Mouse (Mus musculus) right cerebral cortex, postnatal 10 days (tissue): ENCODE measurements around the gene 3110082I17Rik.
A peak's percentile ranks its signal among the peaks of the same experiment; 100 is the strongest.

Experiments
- DNase-seq, 2 experiments: peaks; one replicate each; pipeline ENCODE4 v3.0.0; 2021; ENCODE audit warnings: low spot score in 2 of 2

The 3110082I17Rik gene

GRCm38 (mm10) chr5:139423026-139423865 is 37.1 kb downstream of the 3110082I17Rik start, which contains the start of gene Gper1:
Gper1 (plus strand) TSS chr5:139423151.
- DNase-seq, result peak; percentile 81 to 82

- DNase-seq, result peak in 1 of 2 experiments; percentile 60
Measured at GRCm38 (mm10) chr5:139418633-139419032, 41.7 kb downstream of the 3110082I17Rik start.

- DNase-seq, result no peak
Measured at GRCm38 (mm10) chr5:139418110-139418509, 42.2 kb downstream of the 3110082I17Rik start.

GRCm38 (mm10) chr5:139417480-139417879 is 42.8 kb downstream of the 3110082I17Rik start:
- DNase-seq, result no peak

GRCm38 (mm10) chr5:139416942-139417341 is 43.4 kb downstream of the 3110082I17Rik start:
- peak in 1 of 2 experiments; percentile 45 for DNase-seq

- DNase-seq, result no peak
Measured at GRCm38 (mm10) chr5:139415001-139415400, 45.3 kb downstream of the 3110082I17Rik start.

GRCm38 (mm10) chr5:139413545-139413944 is 46.8 kb downstream of the 3110082I17Rik start:
- DNase-seq, result no peak

GRCm38 (mm10) chr5:139411665-139412314 is 48.5 kb downstream of the 3110082I17Rik start:
- no peak for DNase-seq

GRCm38 (mm10) chr5:139411117-139411516 is 49.2 kb downstream of the 3110082I17Rik start:
- DNase-seq, result no peak

GRCm38 (mm10) chr5:139410056-139410455 is 50.3 kb downstream of the 3110082I17Rik start:
- no peak for DNase-seq

GRCm38 (mm10) chr5:139409412-139409811 is 50.9 kb downstream of the 3110082I17Rik start:
- DNase-seq, result peak in 1 of 2 experiments; percentile 43

- peak; percentile 63 to 74 for DNase-seq
Measured at GRCm38 (mm10) chr5:139408511-139408910, 51.8 kb downstream of the 3110082I17Rik start.

- no peak for DNase-seq
Measured at GRCm38 (mm10) chr5:139407121-139407885, 53.0 kb downstream of the 3110082I17Rik start.

GRCm38 (mm10) chr5:139405953-139406352 is 54.4 kb downstream of the 3110082I17Rik start:
- no peak for DNase-seq

GRCm38 (mm10) chr5:139405478-139405877 is 54.8 kb downstream of the 3110082I17Rik start:
- DNase-seq, result no peak

GRCm38 (mm10) chr5:139404801-139405401 is 55.4 kb downstream of the 3110082I17Rik start, which contains the start of gene C130050O18Rik:
C130050O18Rik (plus strand) TSS chr5:139405280.
- DNase-seq, result no peak

- no peak for DNase-seq
Measured at GRCm38 (mm10) chr5:139403692-139404260, 56.6 kb downstream of the 3110082I17Rik start.

- no peak for DNase-seq
Measured at GRCm38 (mm10) chr5:139402106-139402505, 58.2 kb downstream of the 3110082I17Rik start.

- no peak for DNase-seq
Measured at GRCm38 (mm10) chr5:139399991-139400390, 60.3 kb downstream of the 3110082I17Rik start.

GRCm38 (mm10) chr5:139398786-139399185 is 61.5 kb downstream of the 3110082I17Rik start:
- no peak for DNase-seq
